Mouse (Mus musculus): ENCODE results near the gene Smarcd1.
A peak's percentile ranks its signal among the peaks of the same experiment; 100 is the strongest.
"Not testable (repeated sequence)": the region's sequence is repeated elsewhere in the genome, so short reads cannot be mapped to it uniquely, and the experiment has no call there.

Gene Smarcd1

GRCm38 (mm10) chr15:99684156-99684555, 17.8 kb upstream of the Smarcd1 start:
- DNase-seq: no peak

GRCm38 (mm10) chr15:99688712-99689111, 13.2 kb upstream of the Smarcd1 start:
- DNase-seq: peak in 1 of 2 experiments; percentile 30

GRCm38 (mm10) chr15:99690924-99691323, 11.0 kb upstream of the Smarcd1 start:
- DNase-seq: no peak

- DNase-seq: no peak
These were observed 10.0 kb upstream of the Smarcd1 start for GRCm38 (mm10) chr15:99691976-99692375.

- DNase-seq: no peak
These were observed 4.6 kb upstream of the Smarcd1 start for GRCm38 (mm10) chr15:99697309-99697708.

GRCm38 (mm10) chr15:99698533-99699085, 3.3 kb upstream of the Smarcd1 start:
- DNase-seq: no peak

- no peak for DNase-seq
These were observed 2.2 kb upstream of the Smarcd1 start for GRCm38 (mm10) chr15:99699715-99700114.

- no peak for DNase-seq
These were observed 1.5 kb upstream of the Smarcd1 start for GRCm38 (mm10) chr15:99700219-99701106.

GRCm38 (mm10) chr15:99701640-99701998, 310 bp upstream of the Smarcd1 start:
- DNase-seq: not testable (repeated sequence)

GRCm38 (mm10) chr15:99703104-99703503, 1.2 kb downstream of the Smarcd1 start:
- peak in 1 of 2 experiments; percentile 16 for DNase-seq

- no peak for DNase-seq
These were observed 1.7 kb downstream of the Smarcd1 start for GRCm38 (mm10) chr15:99703676-99704040.

- no peak for DNase-seq
These were observed 2.2 kb downstream of the Smarcd1 start for GRCm38 (mm10) chr15:99704041-99704681.

GRCm38 (mm10) chr15:99704881-99705280, 3.0 kb downstream of the Smarcd1 start:
- no peak for DNase-seq

GRCm38 (mm10) chr15:99705440-99706048, 3.6 kb downstream of the Smarcd1 start, which contains the start of gene Gm17349:
Gm17349 (minus strand) TSS chr15:99705490.
- DNase-seq: peak; percentile 33 to 38

GRCm38 (mm10) chr15:99708176-99708575, 6.2 kb downstream of the Smarcd1 start:
- no peak for DNase-seq

GRCm38 (mm10) chr15:99710221-99711190, 8.6 kb downstream of the Smarcd1 start:
- no peak for DNase-seq

- DNase-seq: no peak
These were observed 9.6 kb downstream of the Smarcd1 start for GRCm38 (mm10) chr15:99711491-99711890.

- no peak for DNase-seq
These were observed 11.0 kb downstream of the Smarcd1 start for GRCm38 (mm10) chr15:99712666-99713559.

GRCm38 (mm10) chr15:99713569-99713968, 11.6 kb downstream of the Smarcd1 start:
- no peak for DNase-seq

- DNase-seq: no peak
These were observed 12.3 kb downstream of the Smarcd1 start for GRCm38 (mm10) chr15:99714206-99714605.

- peak; percentile 62 to 69 for DNase-seq
These were observed 12.9 kb downstream of the Smarcd1 start for GRCm38 (mm10) chr15:99714858-99715257.
